ENCODE assay signal across 9 mouse cellular contexts in the genomic region with DNA sequence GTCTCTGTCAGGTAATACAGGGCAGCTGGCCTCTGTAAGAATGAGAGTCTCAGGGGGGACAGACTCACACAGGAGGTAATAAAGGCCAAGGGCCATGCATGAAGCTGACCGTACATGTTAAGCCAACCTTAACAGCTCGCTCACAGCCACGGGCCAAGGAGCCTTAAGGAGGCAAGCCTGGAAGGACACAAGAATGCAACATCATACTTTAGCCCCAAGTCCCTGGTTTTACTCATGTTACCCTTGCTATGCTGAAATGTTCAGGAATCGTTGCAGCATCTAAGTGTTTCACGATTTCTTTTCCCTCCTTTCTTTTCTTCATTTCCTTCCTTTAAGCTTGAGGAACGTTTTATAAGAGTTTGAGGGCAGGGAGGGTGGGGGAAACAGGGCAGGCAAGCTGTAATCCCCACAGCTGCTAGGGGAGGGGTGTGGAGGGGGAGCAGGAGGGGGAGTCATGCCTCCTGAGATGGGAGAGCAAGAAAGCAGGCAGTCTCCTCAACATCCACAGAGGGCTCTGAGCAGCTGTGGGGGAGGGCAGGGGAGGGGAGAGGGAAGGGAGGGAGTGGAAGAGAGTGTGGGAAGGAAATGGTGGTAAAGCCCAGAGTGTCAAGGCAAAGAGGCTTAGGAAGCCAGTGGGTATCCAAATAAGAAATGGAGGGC. TPM values are rescaled to one million over a fixed set of nuclear protein-coding genes. Genes with fewer than 3 reads are reported as not detected.
DNase-seq lines count a peak whose midpoint lies in the region; ATAC-seq and TF ChIP-seq lines count a peak whose summit lies in the region.
"Had no signal": no experiment of that assay in that cellular context is flagged by ENCODE, and none has a peak within 500 bp of the region (broad histone marks: within the 10 kb centered on the region; RNA-seq: fewer than 3 reads in every experiment).

No protein-coding gene starts in this region.

- H3K4me3 ChIP-seq in cerebellum, adult 2 months (replicated peaks; ENCODE audit: insufficient read depth, low read depth, low read length), result no peak overlapping the region

- TF ChIP-seq CTCF in cerebellum, adult 2 months (IDR thresholded peaks at IDR 0.05; ENCODE audit: borderline replicate concordance, insufficient read depth, low read depth, low read length), result no peak

- no peaks in the 10 kb centered on the region for H3K27me3 ChIP-seq in cerebellum, adult 2 months (ENCODE audit: control insufficient read depth, insufficient read depth, low read length)

- H3K4me1 ChIP-seq in cerebellum, adult 2 months (ENCODE audit: control insufficient read depth, insufficient read depth, low read length), result peaks cover 61% of the 10 kb centered on the region

- ATAC-seq in megakaryocyte, adult 5-6 weeks (ENCODE audit: poor library complexity, severe bottlenecking), result peak; percentile 28; the same call in 1 of the 2 replicates

- 69% methylated on average over 6 of the region's 6 CpGs for WGBS in cerebellum, adult 2 months

- TF ChIP-seq POLR2A in cerebellum, adult 2 months (IDR thresholded peaks at IDR 0.05; ENCODE audit: borderline replicate concordance, insufficient read depth, low read length), result no peak

- H3K27ac ChIP-seq in cerebellum, adult 2 months (ENCODE audit: insufficient read depth, low read length), result no peak overlapping the region

- DNase-seq in embryo, embryonic 10.5 days (ENCODE audit: low spot score), result peak; percentile 24
- DNase-seq in embryo, embryonic 10 days (ENCODE audit: low spot score), result no peak
- DNase-seq in kidney, postnatal 4 days, result peak; percentile 42 to 58
- DNase-seq in kidney, postnatal 14 days, result no peak
- DNase-seq in thymus, postnatal 14 days, result peak; percentile 72
- no peak for DNase-seq in urinary bladder, postnatal 14 days (ENCODE audit: low spot score)
- DNase-seq in cerebellum, adult 2 months, result no peak
- DNase-seq: kidney, adult 18-20 months had no signal

RNA-seq across cellular contexts. Expression of gene Tbc1d8, which starts 28.4 kb away (rescaled TPM):
- 60.6 and 61.8 TPM in 2 replicates for total RNA-seq in megakaryocyte, adult 5-6 weeks (2015)
- 35.5 and 46.5 TPM in 2 replicates for total RNA-seq in megakaryocyte, adult 5-6 weeks (2017)
- polyA plus RNA-seq in cerebellum, adult 2 months (2012; rRNA removed), result 29.2 and 34.0 TPM in 2 replicates

Comparison
In these comparisons a context has a peak if more than half of its experiments do, and no peak if none do; other contexts are left out.
1. DNase-seq: peak in embryo, embryonic 10.5 days (single experiment), kidney, postnatal 4 days (2 of 2) and thymus, postnatal 14 days (single experiment); none in embryo, embryonic 10 days (single experiment), kidney, postnatal 14 days (single experiment), urinary bladder, postnatal 14 days (single experiment) and cerebellum, adult 2 months (0 of 2).